Mouse (Mus musculus) hindbrain, embryonic 12.5 days (tissue): ENCODE results near the gene Rbm44. TPM values are rescaled to one million over a fixed set of nuclear protein-coding genes. Genes with fewer than 3 reads are reported as not detected.

Experiments
- ATAC-seq: fragments of 200-750 bp; cut with Nextera tagmentation; 2 replicates; pipeline ENCODE4 v1.8.0; 2017; ENCODE audit warnings: moderate TSS enrichment; ENCODE audit not compliant: low FRiP score
- H3K27ac ChIP-seq: fragments of 300-500 bp; sonication (generic); 2 replicates; pipeline ENCODE4 v1.5.1; 2016; ENCODE audit warnings: mild to moderate bottlenecking
- H3K27me3 ChIP-seq: fragments of 300-500 bp; sonication (generic); 2 replicates; pipeline ENCODE4 v1.6.1; 2016; ENCODE audit warnings: mild to moderate bottlenecking
- H3K36me3 ChIP-seq: fragments of 300-500 bp; sonication (generic); 2 replicates; pipeline ENCODE4 v1.6.1; 2016; ENCODE audit warnings: mild to moderate bottlenecking
- H3K4me1 ChIP-seq: fragments of 300-500 bp; sonication (generic); 2 replicates; pipeline ENCODE4 v1.6.1; 2016
- H3K4me2 ChIP-seq: fragments of 300-500 bp; sonication (generic); replicated peaks from 2 replicates; pipeline ENCODE4 v1.6.1; 2016; ENCODE audit warnings: mild to moderate bottlenecking
- H3K4me3 ChIP-seq: fragments of 300-500 bp; sonication (generic); 2 replicates; pipeline ENCODE4 v1.5.1; 2016; ENCODE audit warnings: mild to moderate bottlenecking
- H3K9ac ChIP-seq: fragments of 300-500 bp; sonication (generic); 2 replicates; pipeline ENCODE4 v1.6.1; 2016; ENCODE audit warnings: mild to moderate bottlenecking, moderate library complexity
- H3K9me3 ChIP-seq: fragments of 300-500 bp; sonication (generic); replicated peaks from 2 replicates; pipeline ENCODE4 v1.6.1; 2016; ENCODE audit warnings: mild to moderate bottlenecking
- WGBS: fragments of 180-500 bp; shearing (Covaris S2); methylation state at CpG from one replicate; pipeline ENCODE4 v1.1.7; 2016; 5-methylcytosine and 5-hydroxymethylcytosine counted together
- polyA plus RNA-seq: library from polyadenylated mRNA; unstranded; fragments of >200 nt; fragmentation: Nextera tagmentation; extraction: Ambion mirVana; gene quantifications from 2 replicates; pipeline ENCODE4 v1.2.1, GENCODE M21; 2016

Gene Rbm44
- polyA plus RNA-seq, result 0.69 and 1.5 TPM in 2 replicates

DNA sequence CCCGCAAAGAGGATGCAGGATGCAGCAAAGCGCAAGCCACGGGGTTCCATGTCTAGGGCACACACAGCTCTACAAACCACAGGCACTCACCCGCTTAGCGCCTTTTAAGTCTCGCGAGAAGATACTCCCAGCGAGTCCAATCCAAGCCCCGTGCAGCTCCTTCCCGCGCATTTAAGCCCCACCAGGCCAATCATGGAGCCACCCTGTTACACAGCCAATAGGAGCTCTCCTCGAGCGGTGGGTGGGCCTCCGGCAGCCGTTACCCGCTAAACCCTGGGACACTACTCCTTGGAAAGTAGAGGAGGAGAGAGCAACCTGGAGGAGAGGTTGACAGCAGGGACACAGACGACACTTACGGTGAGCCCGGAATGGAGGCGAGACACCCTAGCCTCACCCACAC is at the start of gene Rbm44:
TSS of gene Rbm44 (plus strand) at position 277 of the 400 bp plus-strand sequence.
- no peak within 1 kb of the TSS for H3K4me3 ChIP-seq
- no peak for ATAC-seq
- H3K27ac ChIP-seq, result no peak within 1 kb of the TSS
- 68% methylated on average over 20 of the region's 20 CpGs for WGBS
- no peaks in the 10 kb centered on the region for H3K9me3 ChIP-seq
- H3K4me1 ChIP-seq, result no peaks in the 10 kb centered on the region
- H3K4me2 ChIP-seq, result no peak within 1 kb of the TSS
- H3K9ac ChIP-seq, result no peak within 1 kb of the TSS
- no peaks in the 10 kb centered on the region for H3K36me3 ChIP-seq
- H3K27me3 ChIP-seq, result no peaks in the 10 kb centered on the region

- no peak for ATAC-seq
- 79% methylated on average over 3 of the region's 3 CpGs for WGBS
- H3K4me2 ChIP-seq, result no peak overlapping the region
Measured at GRCm38 (mm10) chr1:91095258-91095657, 49.6 kb upstream of the Rbm44 start.

GRCm38 (mm10) chr1:91095853-91096252 is 49.0 kb upstream of the Rbm44 start:
- H3K4me3 ChIP-seq, result no peak overlapping the region
- no peak overlapping the region for H3K27ac ChIP-seq
- no peaks in the 10 kb centered on the region for H3K9me3 ChIP-seq
- H3K27me3 ChIP-seq, result no peaks in the 10 kb centered on the region
- no peak for ATAC-seq
- no peaks in the 10 kb centered on the region for H3K36me3 ChIP-seq
- no peak overlapping the region for H3K4me2 ChIP-seq
- H3K9ac ChIP-seq, result no peak overlapping the region
- H3K4me1 ChIP-seq, result peaks cover 8% of the 10 kb centered on the region
- WGBS, result 73% methylated on average over 1 of the region's 1 CpGs

More at GRCm38 (mm10) chr1:91095258-91095657, 49.6 kb upstream of the Rbm44 start:
- Histone ChIP-seq H3K36me3 (no peaks in the 10 kb centered on the region), H3K27me3 (no peaks in the 10 kb centered on the region), H3K4me3 (no peak overlapping the region), H3K9ac (no peak overlapping the region), H3K4me1 (peaks cover 8% of the 10 kb centered on the region), H3K27ac (no peak overlapping the region), H3K9me3 (no peaks in the 10 kb centered on the region)

DNA sequence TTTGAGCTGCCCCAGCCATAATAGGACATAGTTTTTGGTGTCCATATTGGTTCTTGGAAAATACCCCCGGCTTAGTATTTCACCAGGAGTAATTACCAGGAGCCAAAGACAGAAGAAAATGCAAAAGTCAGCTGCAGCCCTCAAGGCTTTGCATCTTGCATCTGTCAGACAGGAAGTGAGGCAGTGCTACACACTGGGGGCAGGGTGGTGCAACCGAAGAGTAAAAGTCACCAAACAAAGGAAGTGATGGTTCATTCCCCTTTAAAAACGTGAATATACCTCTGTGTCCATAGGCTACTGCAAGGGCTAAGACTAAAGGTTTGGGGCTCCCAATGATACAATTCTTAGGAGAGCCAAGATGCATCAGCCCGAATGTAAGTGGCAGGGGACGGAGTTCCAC is 48.4 kb upstream of the Rbm44 start:
- Histone ChIP-seq H3K27ac (no peak overlapping the region), H3K4me2 (no peak overlapping the region), H3K27me3 (no peaks in the 10 kb centered on the region), H3K9ac (no peak overlapping the region), H3K9me3 (no peaks in the 10 kb centered on the region), H3K4me1 (peaks cover 5% of the 10 kb centered on the region), H3K4me3 (no peak overlapping the region), H3K36me3 (no peaks in the 10 kb centered on the region)
- WGBS, result 76% methylated on average over 5 of the region's 5 CpGs
- no peak for ATAC-seq

GRCm38 (mm10) chr1:91097283-91097834 is 47.5 kb upstream of the Rbm44 start:
- no peaks in the 10 kb centered on the region for H3K27me3 ChIP-seq
- H3K4me2 ChIP-seq, result no peak overlapping the region
- no peak overlapping the region for H3K4me3 ChIP-seq
- H3K36me3 ChIP-seq, result no peaks in the 10 kb centered on the region
- peaks cover 4% of the 10 kb centered on the region for H3K4me1 ChIP-seq
- H3K27ac ChIP-seq, result no peak overlapping the region
- H3K9me3 ChIP-seq, result no peaks in the 10 kb centered on the region
- no peak overlapping the region for H3K9ac ChIP-seq
- WGBS, result 93% methylated on average over 11 of the region's 11 CpGs
- ATAC-seq, result no peak

- Histone ChIP-seq H3K9me3 (no peaks in the 10 kb centered on the region), H3K27ac (no peak overlapping the region), H3K4me2 (no peak overlapping the region), H3K4me1 (peaks cover 4% of the 10 kb centered on the region), H3K4me3 (no peak overlapping the region), H3K36me3 (peaks cover 3% of the 10 kb centered on the region; the same call in 1 of the 2 replicates), H3K9ac (no peak overlapping the region), H3K27me3 (no peaks in the 10 kb centered on the region)
- peak; percentile 66 for ATAC-seq
- WGBS, result 12% methylated on average over 6 of the region's 6 CpGs
Measured at GRCm38 (mm10) chr1:91098887-91099286, 46.0 kb upstream of the Rbm44 start.

DNA sequence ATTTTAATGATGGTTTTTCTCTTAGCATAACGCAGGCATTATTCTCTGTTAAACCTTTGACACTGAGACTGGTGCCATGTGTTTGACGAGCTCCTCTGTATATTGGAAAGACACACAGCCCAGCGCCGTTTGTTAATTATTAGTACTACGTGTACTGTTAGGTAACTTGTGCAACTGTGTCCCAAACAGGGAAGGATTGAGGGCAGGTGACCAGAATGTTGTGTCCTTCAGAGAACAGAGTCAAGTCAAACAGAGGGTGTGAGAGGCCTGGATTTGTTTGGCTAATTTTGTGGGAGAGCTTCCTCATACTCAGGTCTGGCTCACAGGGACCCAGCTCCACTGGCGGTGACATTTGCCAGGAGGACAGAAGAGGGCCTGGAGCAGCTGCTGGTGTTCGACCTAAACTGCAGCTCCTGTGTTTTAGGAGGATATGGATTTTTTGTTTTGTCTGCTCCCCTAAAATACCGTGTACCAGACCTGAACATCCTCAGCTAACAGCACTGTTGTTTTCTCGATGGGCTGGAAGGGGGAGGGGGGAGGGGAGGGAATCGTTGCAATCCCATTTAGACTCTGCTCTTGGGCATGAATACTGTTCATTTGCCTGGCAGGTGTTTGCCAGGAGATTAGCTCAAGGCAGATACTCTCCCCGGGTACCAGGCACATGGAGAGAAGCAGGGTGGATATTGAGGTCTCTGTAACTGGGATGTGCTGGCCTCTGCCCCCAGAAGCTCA is 43.0 kb upstream of the Rbm44 start:
- Histone ChIP-seq H3K36me3 (peaks cover 14% of the 10 kb centered on the region; the same call in 1 of the 2 replicates), H3K9me3 (no peaks in the 10 kb centered on the region), H3K9ac (no peak overlapping the region), H3K4me1 (peaks cover 4% of the 10 kb centered on the region), H3K27ac (no peak overlapping the region), H3K4me2 (no peak overlapping the region), H3K4me3 (no peak overlapping the region), H3K27me3 (no peaks in the 10 kb centered on the region)
- 77% methylated on average over 11 of the region's 11 CpGs for WGBS
- ATAC-seq, result no peak

DNA sequence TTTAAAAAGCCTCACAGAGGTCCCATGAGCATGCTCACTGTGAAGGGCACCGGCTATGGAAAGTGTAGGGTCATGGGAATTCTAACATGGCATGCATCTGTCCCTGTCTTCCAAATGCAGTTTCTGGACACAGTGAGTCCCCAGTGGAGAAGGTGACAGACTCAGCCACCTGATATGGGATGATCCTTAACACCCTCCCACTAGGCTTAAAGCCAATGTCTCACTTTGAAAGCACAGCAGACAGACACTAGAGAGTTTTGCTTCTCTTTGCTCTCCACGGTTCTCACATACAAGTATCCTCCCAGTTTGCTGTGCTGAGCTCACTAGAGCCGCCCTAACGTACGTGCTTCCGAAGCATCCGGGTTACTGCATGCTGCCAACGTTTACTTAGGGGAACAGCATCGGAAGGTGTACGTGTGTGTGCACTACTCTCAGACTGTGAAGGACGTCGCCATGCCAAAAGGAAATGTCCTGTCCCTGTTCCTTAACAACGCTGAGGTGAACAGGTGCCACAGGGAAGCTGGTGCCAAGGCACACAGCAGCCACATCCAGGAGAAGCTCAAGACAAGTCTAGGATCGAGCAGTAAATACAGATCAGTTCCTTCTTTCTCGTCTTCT is 41.4 kb upstream of the Rbm44 start:
- Histone ChIP-seq H3K4me1 (peaks cover 4% of the 10 kb centered on the region), H3K4me3 (no peak overlapping the region), H3K27ac (no peak overlapping the region), H3K9ac (no peak overlapping the region), H3K9me3 (no peaks in the 10 kb centered on the region), H3K4me2 (no peak overlapping the region), H3K27me3 (no peaks in the 10 kb centered on the region), H3K36me3 (peaks cover 19% of the 10 kb centered on the region; the same call in 1 of the 2 replicates)
- no peak for ATAC-seq
- WGBS, result 93% methylated on average over 15 of the region's 15 CpGs

GRCm38 (mm10) chr1:91107548-91107947 is 37.3 kb upstream of the Rbm44 start:
- no peaks in the 10 kb centered on the region for H3K9me3 ChIP-seq
- no peak for ATAC-seq
- H3K4me3 ChIP-seq, result no peak overlapping the region
- H3K9ac ChIP-seq, result no peak overlapping the region
- H3K4me2 ChIP-seq, result no peak overlapping the region
- H3K27me3 ChIP-seq, result no peaks in the 10 kb centered on the region
- H3K4me1 ChIP-seq, result no peaks in the 10 kb centered on the region
- H3K36me3 ChIP-seq, result peaks cover 23% of the 10 kb centered on the region; the same call in 1 of the 2 replicates
- WGBS, result 68% methylated on average over 5 of the region's 5 CpGs
- no peak overlapping the region for H3K27ac ChIP-seq

GRCm38 (mm10) chr1:91109302-91109701 is 35.6 kb upstream of the Rbm44 start:
- no peaks in the 10 kb centered on the region for H3K4me1 ChIP-seq
- ATAC-seq, result no peak
- WGBS, result 78% methylated on average over 4 of the region's 4 CpGs
- 0 out of 2 replicates have a peak, but pooled peaks cover 17% of the 10 kb centered on the region for H3K36me3 ChIP-seq
- no peak overlapping the region for H3K27ac ChIP-seq
- no peak overlapping the region for H3K4me2 ChIP-seq
- H3K27me3 ChIP-seq, result no peaks in the 10 kb centered on the region
- no peaks in the 10 kb centered on the region for H3K9me3 ChIP-seq
- H3K4me3 ChIP-seq, result no peak overlapping the region
- H3K9ac ChIP-seq, result no peak overlapping the region

DNA sequence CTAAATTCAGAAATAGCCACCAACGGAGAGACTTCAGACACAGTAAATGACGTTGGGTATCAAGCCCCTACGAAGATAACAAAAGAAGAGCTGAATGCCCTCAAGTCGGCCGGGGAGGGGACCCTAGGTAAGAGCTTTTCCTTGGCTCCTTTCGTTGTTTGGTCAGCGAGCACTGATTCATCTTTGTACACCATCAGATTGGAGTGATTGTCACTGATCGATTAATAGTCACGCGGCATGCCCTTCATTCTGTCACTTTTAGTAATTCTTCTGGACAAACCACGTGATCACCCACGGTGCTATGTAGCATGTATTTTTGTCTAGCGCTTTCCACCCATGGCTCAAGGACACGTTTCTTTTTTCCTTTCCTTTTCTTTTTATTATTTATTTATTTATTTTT is 32.7 kb upstream of the Rbm44 start:
- H3K9ac ChIP-seq, result no peak overlapping the region
- H3K4me2 ChIP-seq, result no peak overlapping the region
- H3K36me3 ChIP-seq, result peaks cover 19% of the 10 kb centered on the region; the same call in 1 of the 2 replicates
- 95% methylated on average over 14 of the region's 14 CpGs for WGBS
- H3K9me3 ChIP-seq, result no peaks in the 10 kb centered on the region
- no peaks in the 10 kb centered on the region for H3K4me1 ChIP-seq
- no peak overlapping the region for H3K27ac ChIP-seq
- no peaks in the 10 kb centered on the region for H3K27me3 ChIP-seq
- no peak overlapping the region for H3K4me3 ChIP-seq
- ATAC-seq, result no peak

DNA sequence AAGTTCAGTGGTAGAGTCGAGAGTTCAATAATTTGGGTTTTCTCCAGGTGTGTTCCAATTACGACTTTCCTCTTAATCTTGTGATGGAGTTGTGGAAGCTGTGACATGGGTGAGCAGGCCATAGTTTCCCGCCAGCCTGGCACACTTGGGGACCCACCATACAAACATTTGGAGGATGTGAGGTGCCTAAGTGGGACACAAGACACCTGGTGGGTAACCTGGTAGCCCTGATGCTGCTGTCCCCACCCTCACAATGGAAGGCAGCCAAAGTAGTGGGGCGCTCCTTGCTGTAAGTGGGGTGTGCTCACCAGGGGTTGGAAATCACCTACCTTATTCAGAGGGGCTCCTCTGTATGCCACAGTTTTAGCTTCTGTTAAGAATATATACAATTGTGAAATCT is 32.3 kb upstream of the Rbm44 start:
- Histone ChIP-seq H3K4me2 (no peak overlapping the region), H3K36me3 (peaks cover 15% of the 10 kb centered on the region; the same call in 1 of the 2 replicates), H3K9me3 (no peaks in the 10 kb centered on the region), H3K27me3 (no peaks in the 10 kb centered on the region), H3K27ac (no peak overlapping the region), H3K4me1 (no peaks in the 10 kb centered on the region), H3K9ac (no peak overlapping the region), H3K4me3 (no peak overlapping the region)
- no peak for ATAC-seq
- 92% methylated on average over 4 of the region's 4 CpGs for WGBS
